Mouse (Mus musculus): Measurements from ENCODE around the gene Galntl5.
"Not testable (repeated sequence)": the region's sequence is repeated elsewhere in the genome, so short reads cannot be mapped to it uniquely, and the experiment has no call there.

Galntl5 gene

DNA sequence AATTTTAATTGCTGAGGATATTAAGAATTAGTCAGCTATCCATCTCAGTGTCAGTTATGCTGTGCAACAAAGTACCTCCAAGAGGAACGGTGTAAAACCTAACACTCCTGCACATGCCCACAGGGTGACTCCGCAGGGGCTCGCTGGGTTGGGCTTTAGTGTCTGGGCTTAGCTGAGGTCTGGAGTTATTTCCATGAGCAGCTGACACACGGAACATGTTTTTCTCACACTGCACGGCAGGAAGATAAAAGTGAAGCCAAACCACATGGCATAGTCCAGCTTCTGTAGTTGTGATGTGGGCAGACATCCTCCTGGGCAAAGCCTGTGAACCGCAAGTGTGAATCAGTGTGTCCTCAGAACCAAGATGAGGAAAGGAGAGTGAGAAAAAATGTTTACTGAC lies 33.7 kb downstream of the Galntl5 start:
- Histone ChIP-seq H3K4me3 (replicated peaks; ENCODE audit: low read length) (no peak overlapping the region), H3K36me3 (ENCODE audit: insufficient read depth, low read length) (no peaks in the 10 kb centered on the region), H3K9me3 (ENCODE audit: low read length) (no peaks in the 10 kb centered on the region), H3K4me1 (replicated peaks; ENCODE audit: low read depth, low read length) (no peaks in the 10 kb centered on the region), H3K27me3 (ENCODE audit: insufficient read depth, low read length) (no peaks in the 10 kb centered on the region)
- no peak for TF ChIP-seq POU5F1 (IDR thresholded peaks at IDR 0.05; ENCODE audit: borderline replicate concordance, low read length)
- no peak for TF ChIP-seq CTCF (conservative IDR thresholded peaks at IDR 0.05; ENCODE audit: low read length)
- TF ChIP-seq NANOG (IDR thresholded peaks at IDR 0.05; ENCODE audit: borderline replicate concordance, low read length): no peak

DNA sequence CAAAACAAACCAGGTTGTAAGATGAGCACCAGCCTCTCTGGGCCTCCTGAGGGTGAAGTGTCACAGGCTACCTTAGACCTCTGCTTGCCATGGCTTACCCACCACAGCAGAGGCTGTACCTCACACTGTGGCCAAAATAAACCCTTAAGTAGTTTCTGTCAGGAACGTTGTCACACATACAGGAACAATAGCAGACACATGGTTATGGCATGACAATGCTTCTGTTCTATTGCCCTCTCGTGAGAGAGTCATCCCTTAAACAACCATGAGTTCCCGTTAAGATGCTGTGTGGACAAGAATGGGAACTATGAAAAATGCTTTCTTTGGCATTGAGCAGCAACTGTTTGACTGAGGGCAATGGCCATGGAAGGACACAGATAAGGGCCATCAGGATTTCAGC lies 40.3 kb downstream of the Galntl5 start, which contains the start of gene Galnt11:
Gene Galnt11, plus strand, starts transcription at position 301 of the 400 bp plus-strand sequence.
- Histone ChIP-seq H3K4me1 (replicated peaks; ENCODE audit: low read depth, low read length) (no peaks in the 10 kb centered on the region; the same call in 1 of the 2 replicates), H3K4me3 (replicated peaks; ENCODE audit: low read length) (peak within 1 kb of the TSS; percentile 81), H3K27me3 (ENCODE audit: insufficient read depth, low read length) (peaks cover 35% of the 10 kb centered on the region), H3K36me3 (ENCODE audit: insufficient read depth, low read length) (no peaks in the 10 kb centered on the region), H3K9me3 (ENCODE audit: low read length) (no peaks in the 10 kb centered on the region; the same call in 1 of the 2 replicates)
- TF ChIP-seq CTCF (conservative IDR thresholded peaks at IDR 0.05; ENCODE audit: low read length) (no peak), NANOG (IDR thresholded peaks at IDR 0.05; ENCODE audit: borderline replicate concordance, low read length) (no peak), POU5F1 (IDR thresholded peaks at IDR 0.05; ENCODE audit: borderline replicate concordance, low read length) (no peak)

DNA sequence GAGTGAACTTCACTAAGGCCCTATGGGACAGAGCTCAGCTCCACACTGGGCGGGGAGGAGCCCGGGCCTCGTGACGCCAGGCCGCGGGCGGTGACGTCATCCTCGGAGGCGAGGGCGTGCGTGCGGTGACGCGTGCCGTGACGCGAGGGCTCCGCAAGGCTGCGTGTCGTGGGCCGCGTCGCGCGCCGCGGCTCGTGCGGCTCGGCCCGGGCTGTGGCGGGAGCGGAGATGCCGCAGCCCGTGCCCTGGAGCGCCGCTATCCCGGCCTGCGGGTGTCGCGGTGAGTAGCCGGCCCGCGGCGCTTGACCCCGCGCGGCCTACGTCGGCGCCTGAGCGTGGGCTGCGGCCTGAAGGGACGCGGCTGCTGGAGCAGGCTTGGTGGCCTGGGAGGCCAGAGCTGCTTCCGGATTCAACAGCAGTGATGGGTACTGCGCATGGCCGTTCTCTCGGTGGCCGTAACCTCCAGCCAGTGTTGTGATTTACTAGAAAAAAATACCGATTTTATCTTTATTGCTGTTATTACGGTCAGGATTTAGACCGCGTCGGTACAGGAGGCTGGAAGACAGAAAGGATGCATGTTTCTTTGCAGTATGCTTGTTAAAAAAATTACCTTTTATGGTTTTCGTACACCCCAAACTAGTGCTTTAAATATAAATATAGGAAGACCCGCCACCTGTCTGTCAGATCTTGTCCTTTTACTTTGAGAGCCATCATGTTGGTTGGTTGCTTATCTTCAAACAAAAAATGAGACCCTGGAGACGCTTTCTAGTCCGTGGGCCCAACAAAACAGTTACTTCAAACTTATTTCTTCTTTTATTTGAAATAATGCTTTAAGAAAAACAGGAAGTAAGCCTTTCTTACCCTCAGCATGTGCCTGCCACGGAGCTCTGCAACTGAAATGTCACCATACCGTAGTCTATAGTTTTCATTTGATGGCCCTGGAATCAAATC lies 41.8 kb downstream of the Galntl5 start, which contains the start of gene E130116L18Rik:
Gene E130116L18Rik, minus strand, starts transcription at position 402 of the 951 bp plus-strand sequence.
- Histone ChIP-seq H3K27me3 (ENCODE audit: insufficient read depth, low read length) (peaks cover 35% of the 10 kb centered on the region), H3K4me3 (replicated peaks; ENCODE audit: low read length) (peak within 1 kb of the TSS; percentile 81), H3K36me3 (ENCODE audit: insufficient read depth, low read length) (no peaks in the 10 kb centered on the region), H3K4me1 (replicated peaks; ENCODE audit: low read depth, low read length) (no peaks in the 10 kb centered on the region; the same call in 1 of the 2 replicates), H3K9me3 (ENCODE audit: low read length) (no peaks in the 10 kb centered on the region; the same call in 1 of the 2 replicates)
- no peak for TF ChIP-seq CTCF (conservative IDR thresholded peaks at IDR 0.05; ENCODE audit: low read length)
- no peak for TF ChIP-seq POU5F1 (IDR thresholded peaks at IDR 0.05; ENCODE audit: borderline replicate concordance, low read length)
- TF ChIP-seq NANOG (IDR thresholded peaks at IDR 0.05; ENCODE audit: borderline replicate concordance, low read length): no peak

DNA sequence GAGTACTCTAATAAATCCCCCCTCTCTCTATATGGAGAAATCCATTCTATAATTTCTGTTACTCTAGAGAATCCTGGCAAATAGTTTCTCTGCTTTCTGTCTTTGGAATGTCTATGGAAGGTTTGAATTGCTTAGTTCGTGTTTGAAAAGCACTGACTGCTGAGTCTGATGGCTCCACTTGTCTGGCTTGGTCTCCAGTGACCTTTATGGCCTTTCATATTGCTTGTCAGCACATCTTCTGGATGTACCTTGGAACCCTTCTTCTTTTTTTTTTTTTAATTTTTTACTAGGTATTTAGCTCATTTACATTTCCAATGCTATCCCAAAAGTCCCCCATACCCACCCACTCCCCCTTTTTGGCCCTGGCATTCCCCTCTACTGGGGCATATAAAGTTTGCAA lies 43.1 kb downstream of the Galntl5 start:
- H3K36me3 ChIP-seq (ENCODE audit: insufficient read depth, low read length); H3K4me3 ChIP-seq (replicated peaks; ENCODE audit: low read length); H3K9me3 ChIP-seq (ENCODE audit: low read length); H3K4me1 ChIP-seq (replicated peaks; ENCODE audit: low read depth, low read length): not testable (repeated sequence)
- H3K27me3 ChIP-seq (ENCODE audit: insufficient read depth, low read length): peaks cover 35% of the 10 kb centered on the region

DNA sequence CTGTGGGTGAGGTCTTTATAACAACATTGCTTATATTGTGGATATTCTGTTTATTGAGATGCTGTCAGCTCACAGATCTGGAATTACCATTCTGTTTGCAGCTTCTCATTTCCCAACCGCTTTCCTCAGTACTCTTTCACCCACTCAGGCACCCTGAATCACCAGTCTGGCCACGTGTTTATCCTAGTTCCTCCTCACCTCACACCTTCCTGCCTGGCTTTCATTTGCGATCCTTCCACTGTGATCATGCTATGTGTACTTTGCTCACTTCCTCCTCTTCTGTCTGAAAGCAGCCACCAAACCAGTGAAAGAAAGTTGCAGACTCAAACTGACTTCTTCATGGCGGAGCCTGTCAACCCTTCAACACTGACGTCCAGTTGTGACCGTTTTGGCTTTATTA lies 61.8 kb downstream of the Galntl5 start:
- Histone ChIP-seq H3K4me1 (replicated peaks; ENCODE audit: low read depth, low read length) (no peaks in the 10 kb centered on the region), H3K9me3 (ENCODE audit: low read length) (no peaks in the 10 kb centered on the region), H3K4me3 (replicated peaks; ENCODE audit: low read length) (no peak overlapping the region), H3K27me3 (ENCODE audit: insufficient read depth, low read length) (no peaks in the 10 kb centered on the region), H3K36me3 (ENCODE audit: insufficient read depth, low read length) (no peaks in the 10 kb centered on the region)
- TF ChIP-seq POU5F1 (IDR thresholded peaks at IDR 0.05; ENCODE audit: borderline replicate concordance, low read length): no peak
- TF ChIP-seq NANOG (IDR thresholded peaks at IDR 0.05; ENCODE audit: borderline replicate concordance, low read length): no peak
- no peak for TF ChIP-seq CTCF (conservative IDR thresholded peaks at IDR 0.05; ENCODE audit: low read length)

DNA sequence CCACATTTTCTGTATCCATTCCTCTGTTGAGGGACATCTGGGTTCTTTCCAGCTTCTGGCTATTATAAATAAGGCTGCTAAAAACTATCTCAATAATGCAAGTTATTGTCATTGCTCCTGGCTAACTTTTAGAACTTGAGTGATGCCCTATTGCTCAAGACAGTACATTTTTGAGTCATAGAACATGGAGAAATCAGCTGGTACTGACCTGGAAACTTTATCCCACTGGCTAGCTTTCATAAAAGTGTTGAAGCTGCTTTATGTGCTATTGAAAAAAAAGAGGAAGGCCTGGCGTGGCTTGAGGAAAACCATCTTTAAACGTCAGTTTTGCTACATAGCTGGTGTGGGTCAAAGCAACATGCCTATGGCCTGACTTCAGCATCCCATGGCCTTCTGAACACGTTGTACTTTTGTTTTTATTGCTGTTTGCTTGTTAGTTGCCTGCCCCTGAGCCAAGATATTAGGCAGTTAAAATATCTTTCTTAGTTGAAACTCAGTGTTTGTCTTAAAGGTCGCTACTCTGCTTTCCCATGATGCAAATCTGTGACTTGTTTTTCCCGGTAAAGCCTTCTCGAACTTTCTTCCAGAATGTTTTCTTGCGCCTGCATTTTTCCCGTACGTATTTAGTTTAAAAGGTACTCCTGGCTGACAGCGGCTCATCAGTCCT lies 64.7 kb downstream of the Galntl5 start:
- no peak overlapping the region for H3K4me3 ChIP-seq (replicated peaks; ENCODE audit: low read length)
- TF ChIP-seq NANOG (IDR thresholded peaks at IDR 0.05; ENCODE audit: borderline replicate concordance, low read length) (no peak), POU5F1 (IDR thresholded peaks at IDR 0.05; ENCODE audit: borderline replicate concordance, low read length) (no peak), CTCF (conservative IDR thresholded peaks at IDR 0.05; ENCODE audit: low read length) (no peak)
- H3K27me3 ChIP-seq (ENCODE audit: insufficient read depth, low read length): no peaks in the 10 kb centered on the region
- H3K36me3 ChIP-seq (ENCODE audit: insufficient read depth, low read length): peaks cover 12% of the 10 kb centered on the region
- H3K9me3 ChIP-seq (ENCODE audit: low read length): no peaks in the 10 kb centered on the region; the same call in 1 of the 2 replicates
- H3K4me1 ChIP-seq (replicated peaks; ENCODE audit: low read depth, low read length): no peaks in the 10 kb centered on the region

DNA sequence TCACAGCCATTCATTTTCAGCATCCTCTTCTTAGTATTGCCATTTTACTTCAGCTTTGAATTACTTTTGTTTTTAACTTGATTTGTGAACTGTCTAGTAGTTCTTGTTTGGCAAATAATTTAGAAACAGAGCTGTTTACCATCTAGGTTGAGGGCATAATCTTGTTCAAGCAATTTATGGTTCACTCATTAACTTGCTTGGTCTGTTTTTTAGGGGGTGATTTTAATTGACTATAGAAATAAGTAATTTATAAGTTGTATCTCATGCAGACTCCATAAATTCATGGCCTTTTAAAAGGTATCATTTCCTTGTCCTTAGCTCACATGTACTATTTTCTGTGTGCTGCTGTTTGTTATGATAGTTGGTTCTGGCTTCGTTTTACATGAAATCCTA lies 65.2 kb downstream of the Galntl5 start:
- H3K4me3 ChIP-seq (replicated peaks; ENCODE audit: low read length): no peak overlapping the region
- H3K27me3 ChIP-seq (ENCODE audit: insufficient read depth, low read length): no peaks in the 10 kb centered on the region
- peaks cover 18% of the 10 kb centered on the region for H3K36me3 ChIP-seq (ENCODE audit: insufficient read depth, low read length)
- no peaks in the 10 kb centered on the region for H3K4me1 ChIP-seq (replicated peaks; ENCODE audit: low read depth, low read length)
- no peaks in the 10 kb centered on the region; the same call in 1 of the 2 replicates for H3K9me3 ChIP-seq (ENCODE audit: low read length)
- no peak for TF ChIP-seq POU5F1 (IDR thresholded peaks at IDR 0.05; ENCODE audit: borderline replicate concordance, low read length)
- TF ChIP-seq CTCF (conservative IDR thresholded peaks at IDR 0.05; ENCODE audit: low read length): no peak
- no peak for TF ChIP-seq NANOG (IDR thresholded peaks at IDR 0.05; ENCODE audit: borderline replicate concordance, low read length)

DNA sequence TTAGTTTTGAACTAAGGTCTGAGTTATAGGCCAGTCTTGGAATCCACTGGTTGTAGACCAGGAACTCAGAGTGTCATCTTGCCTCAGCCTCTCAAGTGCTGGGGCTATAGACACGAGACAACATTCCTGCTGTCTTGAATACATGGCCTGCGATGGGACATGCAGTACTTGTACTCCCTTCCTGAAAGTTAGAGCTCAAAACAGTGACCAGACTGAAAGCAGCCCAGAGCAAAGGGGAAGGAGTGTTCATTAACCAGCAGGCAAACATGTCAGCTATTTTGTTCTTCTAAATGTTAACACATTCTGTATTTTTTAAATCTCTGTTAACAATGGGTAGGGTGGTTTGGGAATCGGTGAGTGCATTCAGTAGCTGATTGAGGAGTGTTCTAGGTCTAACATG lies 65.8 kb downstream of the Galntl5 start:
- H3K27me3 ChIP-seq (ENCODE audit: insufficient read depth, low read length): no peaks in the 10 kb centered on the region
- H3K4me1 ChIP-seq (replicated peaks; ENCODE audit: low read depth, low read length): no peaks in the 10 kb centered on the region
- TF ChIP-seq POU5F1 (IDR thresholded peaks at IDR 0.05; ENCODE audit: borderline replicate concordance, low read length) (no peak), CTCF (conservative IDR thresholded peaks at IDR 0.05; ENCODE audit: low read length) (no peak), NANOG (IDR thresholded peaks at IDR 0.05; ENCODE audit: borderline replicate concordance, low read length) (no peak)
- H3K9me3 ChIP-seq (ENCODE audit: low read length): no peaks in the 10 kb centered on the region; the same call in 1 of the 2 replicates
- H3K4me3 ChIP-seq (replicated peaks; ENCODE audit: low read length): no peak overlapping the region
- H3K36me3 ChIP-seq (ENCODE audit: insufficient read depth, low read length): peaks cover 23% of the 10 kb centered on the region
